Mouse (Mus musculus) lung, embryonic 16.5 days (tissue): ENCODE results near the gene Slc25a26. TPM values are rescaled to one million over a fixed set of nuclear protein-coding genes. Genes with fewer than 3 reads are reported as not detected.

Experiments used
- ATAC-seq: fragments of 200-750 bp; cut with Nextera tagmentation; 2 replicates; pipeline ENCODE4 v1.8.0; 2017; ENCODE audit warnings: low read depth, mild to moderate bottlenecking, moderate library complexity
- H3K27ac ChIP-seq: fragments of 300-500 bp; sonication (generic); 2 replicates; pipeline ENCODE4 v1.5.1; 2014; ENCODE audit warnings: mild to moderate bottlenecking, control low read depth, low read length
- H3K27me3 ChIP-seq: fragments of 300-500 bp; sonication (generic); 2 replicates; pipeline ENCODE4 v1.6.1; 2014; ENCODE audit warnings: low read depth, low read length, mixed read lengths; ENCODE audit not compliant: control insufficient read depth, insufficient read depth
- H3K36me3 ChIP-seq: fragments of 300-500 bp; sonication (generic); 2 replicates; pipeline ENCODE4 v1.6.1; 2014; ENCODE audit warnings: low read length; ENCODE audit not compliant: control insufficient read depth, insufficient read depth
- H3K4me1 ChIP-seq: fragments of 300-500 bp; sonication (generic); replicated peaks from 2 replicates; pipeline ENCODE4 v1.6.1; 2014; ENCODE audit warnings: low read length, mixed read lengths; ENCODE audit not compliant: control insufficient read depth, insufficient read depth
- H3K4me2 ChIP-seq: fragments of 300-500 bp; sonication (generic); 2 replicates; pipeline ENCODE4 v1.6.1; 2014; ENCODE audit warnings: low read depth, low read length, control low read depth
- H3K4me3 ChIP-seq: fragments of 300-500 bp; sonication (generic); 2 replicates; pipeline ENCODE4 v1.5.1; 2014; ENCODE audit warnings: mild to moderate bottlenecking, low read length, control low read depth
- H3K9ac ChIP-seq: fragments of 300-500 bp; sonication (generic); 2 replicates; pipeline ENCODE4 v1.6.1; 2014; ENCODE audit warnings: low read length, control low read depth
- H3K9me3 ChIP-seq: fragments of 300-500 bp; sonication (generic); 2 replicates; pipeline ENCODE4 v1.6.1; 2016; ENCODE audit warnings: low read length; ENCODE audit not compliant: control insufficient read depth
- WGBS: fragments of 180-500 bp; shearing (Covaris S2); extraction: QIAGEN DNeasy Blood & Tissue Kit; methylation state at CpG from one replicate; pipeline ENCODE4 v1.1.7; 2014; 5-methylcytosine and 5-hydroxymethylcytosine counted together
- polyA plus RNA-seq: library from polyadenylated mRNA; unstranded; fragments of >200 nt; fragmentation: Nextera tagmentation; extraction: Ambion mirVana; gene quantifications from 2 replicates; pipeline ENCODE4 v1.2.1, GENCODE M21; 2015

Gene Slc25a26
- polyA plus RNA-seq, 1 experiment from 2014 or later, result 8.3 TPM

- Histone ChIP-seq H3K4me2 (no peak overlapping the region), H3K36me3 (peaks cover 3% of the 10 kb centered on the region; the same call in 1 of the 2 replicates), H3K9me3 (no peaks in the 10 kb centered on the region), H3K9ac (no peak overlapping the region), H3K27ac (no peak overlapping the region), H3K27me3 (no peaks in the 10 kb centered on the region), H3K4me3 (no peak overlapping the region), H3K4me1 (no peaks in the 10 kb centered on the region)
- WGBS, result 70% methylated on average over 5 of the region's 5 CpGs
- no peak for ATAC-seq
Observed at GRCm38 (mm10) chr6:94601811-94602210, 101.7 kb downstream of the Slc25a26 start.

DNA sequence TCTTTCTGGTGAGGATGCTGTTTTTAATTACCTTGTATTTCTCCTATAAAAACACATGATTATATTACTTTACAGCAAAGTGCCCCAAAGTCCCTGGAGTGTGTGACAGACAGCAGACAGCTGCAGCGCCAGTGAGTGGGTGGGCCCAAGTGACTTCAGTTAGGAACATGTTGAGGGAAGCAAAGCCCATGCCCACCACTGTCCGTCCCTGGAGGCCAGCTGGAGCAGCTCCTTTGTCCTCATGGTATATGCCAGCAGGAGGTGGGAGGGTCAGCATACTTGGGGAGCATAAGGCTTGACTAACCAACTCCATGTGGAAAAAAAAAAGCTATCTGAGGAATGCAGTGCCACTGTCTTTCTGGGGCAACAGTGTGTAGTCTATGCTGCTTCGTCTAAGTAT, 103.9 kb downstream of the Slc25a26 start:
- Histone ChIP-seq H3K4me1 (no peaks in the 10 kb centered on the region), H3K4me2 (no peak overlapping the region), H3K9me3 (no peaks in the 10 kb centered on the region), H3K27me3 (no peaks in the 10 kb centered on the region), H3K9ac (no peak overlapping the region), H3K27ac (no peak overlapping the region), H3K4me3 (no peak overlapping the region), H3K36me3 (peaks cover 11% of the 10 kb centered on the region; the same call in 1 of the 2 replicates)
- ATAC-seq, result no peak
- WGBS, result 60% methylated on average over 3 of the region's 3 CpGs

GRCm38 (mm10) chr6:94604546-94604945, 104.4 kb downstream of the Slc25a26 start:
- H3K4me3 ChIP-seq, result no peak overlapping the region
- H3K9ac ChIP-seq, result no peak overlapping the region
- no peaks in the 10 kb centered on the region for H3K27me3 ChIP-seq
- H3K36me3 ChIP-seq, result peaks cover 13% of the 10 kb centered on the region; the same call in 1 of the 2 replicates
- no peak overlapping the region for H3K27ac ChIP-seq
- H3K9me3 ChIP-seq, result no peaks in the 10 kb centered on the region
- 83% methylated on average over 2 of the region's 2 CpGs for WGBS
- no peak overlapping the region for H3K4me2 ChIP-seq
- H3K4me1 ChIP-seq, result no peaks in the 10 kb centered on the region
- ATAC-seq, result no peak

GRCm38 (mm10) chr6:94613235-94613895, 113.2 kb downstream of the Slc25a26 start:
- WGBS, result 77% methylated on average over 6 of the region's 6 CpGs
- ATAC-seq, result no peak
- peaks cover 10% of the 10 kb centered on the region for H3K36me3 ChIP-seq

GRCm38 (mm10) chr6:94614346-94614745, 114.2 kb downstream of the Slc25a26 start:
- no peaks in the 10 kb centered on the region for H3K4me1 ChIP-seq
- no peak overlapping the region for H3K4me3 ChIP-seq
- H3K27ac ChIP-seq, result no peak overlapping the region
- peaks cover 9% of the 10 kb centered on the region for H3K36me3 ChIP-seq
- H3K27me3 ChIP-seq, result no peaks in the 10 kb centered on the region
- H3K9ac ChIP-seq, result no peak overlapping the region
- ATAC-seq, result no peak
- no peaks in the 10 kb centered on the region for H3K9me3 ChIP-seq
- no peak overlapping the region for H3K4me2 ChIP-seq
- 78% methylated on average over 6 of the region's 6 CpGs for WGBS

More at GRCm38 (mm10) chr6:94613235-94613895, 113.2 kb downstream of the Slc25a26 start:
- Histone ChIP-seq H3K4me2 (no peak overlapping the region), H3K4me3 (no peak overlapping the region), H3K27me3 (no peaks in the 10 kb centered on the region), H3K9me3 (no peaks in the 10 kb centered on the region), H3K4me1 (no peaks in the 10 kb centered on the region), H3K9ac (no peak overlapping the region), H3K27ac (no peak overlapping the region)

DNA sequence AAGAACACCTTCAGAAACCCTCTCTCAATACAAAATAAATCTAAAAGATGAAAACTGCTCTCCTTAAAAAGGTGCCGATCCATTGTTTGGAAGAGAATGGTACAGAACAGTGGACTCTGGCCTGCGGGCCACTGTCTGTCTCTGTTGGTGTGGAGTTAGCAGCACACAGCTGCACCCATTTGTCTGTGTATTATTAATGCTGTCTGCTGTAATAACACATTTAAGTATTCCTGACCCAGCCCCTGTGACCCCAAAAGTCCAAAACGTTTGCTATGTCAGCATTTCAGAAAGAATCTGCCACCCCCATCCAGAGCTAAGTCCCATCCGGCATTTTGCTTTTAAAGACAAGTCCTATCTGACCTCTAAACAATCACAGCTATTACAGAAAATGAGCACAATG, 115.8 kb downstream of the Slc25a26 start:
- Histone ChIP-seq H3K4me2 (no peak overlapping the region), H3K27me3 (no peaks in the 10 kb centered on the region), H3K4me1 (no peaks in the 10 kb centered on the region), H3K9me3 (no peaks in the 10 kb centered on the region), H3K9ac (no peak overlapping the region), H3K4me3 (no peak overlapping the region), H3K36me3 (peaks cover 12% of the 10 kb centered on the region), H3K27ac (no peak overlapping the region)
- 65% methylated on average over 4 of the region's 4 CpGs for WGBS
- no peak for ATAC-seq

DNA sequence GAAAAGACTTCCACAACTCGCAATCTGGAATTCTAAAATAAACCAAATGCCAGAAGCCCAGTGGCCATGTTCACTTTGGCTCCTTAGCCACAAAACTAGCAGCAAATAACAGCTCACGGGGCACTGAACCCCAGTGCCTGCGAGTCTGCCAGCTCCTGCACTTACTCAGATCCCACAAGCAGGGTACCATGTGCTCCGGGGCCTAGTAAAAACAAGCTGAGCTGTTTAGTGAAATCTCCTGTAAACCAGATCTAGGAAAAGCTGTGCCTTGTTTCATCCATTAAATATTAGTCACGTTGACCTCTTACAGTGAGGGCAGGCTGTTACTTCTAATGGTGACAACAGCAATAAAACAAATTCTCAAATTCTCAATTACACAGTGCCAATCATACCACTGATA, 118.5 kb downstream of the Slc25a26 start:
- Histone ChIP-seq H3K4me3 (no peak overlapping the region), H3K9me3 (no peaks in the 10 kb centered on the region), H3K27me3 (no peaks in the 10 kb centered on the region), H3K4me1 (no peaks in the 10 kb centered on the region), H3K27ac (no peak overlapping the region), H3K36me3 (peaks cover 11% of the 10 kb centered on the region), H3K4me2 (no peak overlapping the region), H3K9ac (no peak overlapping the region)
- 86% methylated on average over 5 of the region's 5 CpGs for WGBS
- ATAC-seq, result no peak

DNA sequence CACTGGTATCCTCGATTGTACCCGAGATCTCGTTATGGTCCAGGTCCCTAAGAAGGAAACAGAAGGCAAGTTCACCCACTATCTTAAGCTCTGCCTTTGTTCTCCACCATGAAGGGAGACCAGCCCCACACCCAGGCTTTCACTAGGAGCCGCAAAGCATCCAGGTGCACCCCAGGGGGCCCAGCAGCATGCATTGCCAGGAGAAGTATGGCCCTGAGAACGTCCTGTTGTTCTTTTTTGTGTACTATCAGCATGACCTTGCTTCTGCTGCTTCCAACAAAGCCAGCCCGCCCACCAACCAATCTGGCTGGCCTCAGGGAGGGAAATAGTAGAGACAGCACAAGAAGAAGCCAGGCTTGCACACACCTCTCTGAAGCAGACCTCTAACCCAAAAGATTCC, 120.2 kb downstream of the Slc25a26 start:
- Histone ChIP-seq H3K36me3 (peaks cover 14% of the 10 kb centered on the region), H3K9ac (no peak overlapping the region), H3K9me3 (no peaks in the 10 kb centered on the region), H3K4me2 (no peak overlapping the region), H3K4me3 (no peak overlapping the region), H3K27ac (no peak overlapping the region), H3K27me3 (no peaks in the 10 kb centered on the region), H3K4me1 (no peaks in the 10 kb centered on the region)
- ATAC-seq, result no peak
- WGBS, result 76% methylated on average over 6 of the region's 6 CpGs

GRCm38 (mm10) chr6:94620801-94621301, 120.7 kb downstream of the Slc25a26 start:
- H3K4me3 ChIP-seq, result no peak overlapping the region
- no peak overlapping the region for H3K9ac ChIP-seq
- H3K27ac ChIP-seq, result no peak overlapping the region
- WGBS, result 79% methylated on average over 9 of the region's 9 CpGs
- no peak overlapping the region for H3K4me2 ChIP-seq
- H3K9me3 ChIP-seq, result no peaks in the 10 kb centered on the region
- no peaks in the 10 kb centered on the region for H3K4me1 ChIP-seq
- peaks cover 13% of the 10 kb centered on the region for H3K36me3 ChIP-seq
- ATAC-seq, result no peak
- H3K27me3 ChIP-seq, result no peaks in the 10 kb centered on the region
